Mouse (Mus musculus): Measurements from ENCODE around the gene Myh13. TPM values are rescaled to one million over a fixed set of nuclear protein-coding genes. Genes with fewer than 3 reads are reported as not detected.

The Myh13 gene
- total RNA-seq (2014; rRNA removed) (0.57 and 0.62 TPM in 2 replicates), polyA plus RNA-seq (2015; fragmentation: Nextera tagmentation; extraction: Ambion mirVana) (0.15 and 0.26 TPM in 2 replicates)

GRCm38 (mm10) chr11:67321358-67321757 lies at the start of gene Myh13:
Gene Myh13, plus strand, starts transcription at chr11:67321658.
- TF ChIP-seq CTCF (IDR thresholded peaks at IDR 0.05; ENCODE audit: low read depth) = no peak
- H3K27me3 ChIP-seq (ENCODE audit: insufficient read depth, low read length) = no peaks in the 10 kb centered on the region
- no peak within 1 kb of the TSS for H3K4me2 ChIP-seq (ENCODE audit: low read depth)
- ATAC-seq (no peak), DNase-seq (no peak)
- H3K36me3 ChIP-seq (ENCODE audit: insufficient read depth) = no peaks in the 10 kb centered on the region
- no peak within 1 kb of the TSS for H3K4me3 ChIP-seq (ENCODE audit: low read depth, low read length)
- 85% methylated on average over 7 of the region's 7 CpGs for WGBS
- no peak within 1 kb of the TSS for H3K27ac ChIP-seq (ENCODE audit: low read depth, low read length)
- H3K4me1 ChIP-seq (ENCODE audit: insufficient read depth) = no peaks in the 10 kb centered on the region
- H3K9me3 ChIP-seq (ENCODE audit: low read length) = no peaks in the 10 kb centered on the region
- H3K9ac ChIP-seq = no peak within 1 kb of the TSS

GRCm38 (mm10) chr11:67276601-67277174 lies 44.8 kb upstream of the Myh13 start, which contains the start of gene Myh8:
Gene Myh8, plus strand, starts transcription at chr11:67277124.
- DNase-seq (peak; percentile 18), ATAC-seq (no peak)
- Histone ChIP-seq H3K9me3 (ENCODE audit: low read length) (no peaks in the 10 kb centered on the region), H3K9ac (no peak within 1 kb of the TSS), H3K4me3 (ENCODE audit: low read depth, low read length) (no peak within 1 kb of the TSS), H3K27me3 (ENCODE audit: insufficient read depth, low read length) (no peaks in the 10 kb centered on the region), H3K36me3 (ENCODE audit: insufficient read depth) (no peaks in the 10 kb centered on the region), H3K4me2 (ENCODE audit: low read depth) (no peak within 1 kb of the TSS), H3K27ac (ENCODE audit: low read depth, low read length) (no peak within 1 kb of the TSS), H3K4me1 (ENCODE audit: insufficient read depth) (no peaks in the 10 kb centered on the region)
- TF ChIP-seq CTCF (IDR thresholded peaks at IDR 0.05; ENCODE audit: low read depth) = no peak
- WGBS = 54% methylated on average over 10 of the region's 10 CpGs

GRCm38 (mm10) chr11:67293440-67293839 lies 28.0 kb upstream of the Myh13 start:
- DNase-seq = peak; percentile 14
- 58% methylated on average over 1 of the region's 1 CpGs for WGBS
- no peak for ATAC-seq

GRCm38 (mm10) chr11:67313733-67314452 lies 7.6 kb upstream of the Myh13 start:
- no peak overlapping the region for H3K4me2 ChIP-seq (ENCODE audit: low read depth)
- 56% methylated on average over 15 of the region's 15 CpGs for WGBS
- H3K9me3 ChIP-seq (ENCODE audit: low read length) = no peaks in the 10 kb centered on the region
- no peaks in the 10 kb centered on the region for H3K4me1 ChIP-seq (ENCODE audit: insufficient read depth)
- H3K4me3 ChIP-seq (ENCODE audit: low read depth, low read length) = no peak overlapping the region
- ATAC-seq = no peak
- no peaks in the 10 kb centered on the region for H3K36me3 ChIP-seq (ENCODE audit: insufficient read depth)
- no peak for TF ChIP-seq CTCF (IDR thresholded peaks at IDR 0.05; ENCODE audit: low read depth)
- no peak for DNase-seq
- no peaks in the 10 kb centered on the region for H3K27me3 ChIP-seq (ENCODE audit: insufficient read depth, low read length)
- no peak overlapping the region for H3K27ac ChIP-seq (ENCODE audit: low read depth, low read length)
- no peak overlapping the region for H3K9ac ChIP-seq

More at GRCm38 (mm10) chr11:67293440-67293839, 28.0 kb upstream of the Myh13 start:
- H3K9ac ChIP-seq = no peak overlapping the region
- H3K4me3 ChIP-seq (ENCODE audit: low read depth, low read length) = no peak overlapping the region
- no peak for TF ChIP-seq CTCF (IDR thresholded peaks at IDR 0.05; ENCODE audit: low read depth)
- H3K27me3 ChIP-seq (ENCODE audit: insufficient read depth, low read length) = no peaks in the 10 kb centered on the region
- no peaks in the 10 kb centered on the region for H3K36me3 ChIP-seq (ENCODE audit: insufficient read depth)
- no peaks in the 10 kb centered on the region for H3K9me3 ChIP-seq (ENCODE audit: low read length)
- H3K4me1 ChIP-seq (ENCODE audit: insufficient read depth) = no peaks in the 10 kb centered on the region
- H3K4me2 ChIP-seq (ENCODE audit: low read depth) = no peak overlapping the region
- H3K27ac ChIP-seq (ENCODE audit: low read depth, low read length) = no peak overlapping the region

GRCm38 (mm10) chr11:67326536-67326935 lies 5.1 kb downstream of the Myh13 start:
- no peak for TF ChIP-seq CTCF (IDR thresholded peaks at IDR 0.05; ENCODE audit: low read depth)
- H3K9me3 ChIP-seq (ENCODE audit: low read length) = no peaks in the 10 kb centered on the region
- H3K4me2 ChIP-seq (ENCODE audit: low read depth) = no peak overlapping the region
- no peaks in the 10 kb centered on the region for H3K27me3 ChIP-seq (ENCODE audit: insufficient read depth, low read length)
- no peak for DNase-seq
- no peaks in the 10 kb centered on the region for H3K4me1 ChIP-seq (ENCODE audit: insufficient read depth)
- H3K27ac ChIP-seq (ENCODE audit: low read depth, low read length) = no peak overlapping the region
- 36% methylated on average over 2 of the region's 2 CpGs for WGBS
- H3K4me3 ChIP-seq (ENCODE audit: low read depth, low read length) = no peak overlapping the region
- no peaks in the 10 kb centered on the region for H3K36me3 ChIP-seq (ENCODE audit: insufficient read depth)
- no peak overlapping the region for H3K9ac ChIP-seq
- ATAC-seq = no peak

- WGBS = 64% methylated on average over 3 of the region's 3 CpGs
- Histone ChIP-seq H3K4me1 (ENCODE audit: insufficient read depth) (no peaks in the 10 kb centered on the region), H3K27me3 (ENCODE audit: insufficient read depth, low read length) (no peaks in the 10 kb centered on the region; the same call in 1 of the 2 replicates), H3K27ac (ENCODE audit: low read depth, low read length) (no peak overlapping the region), H3K9ac (no peak overlapping the region), H3K4me2 (ENCODE audit: low read depth) (no peak overlapping the region), H3K36me3 (ENCODE audit: insufficient read depth) (no peaks in the 10 kb centered on the region), H3K4me3 (ENCODE audit: low read depth, low read length) (no peak overlapping the region), H3K9me3 (ENCODE audit: low read length) (no peaks in the 10 kb centered on the region)
- no peak for TF ChIP-seq CTCF (IDR thresholded peaks at IDR 0.05; ENCODE audit: low read depth)
- no peak for DNase-seq
- no peak for ATAC-seq
These were observed 23.1 kb downstream of the Myh13 start for GRCm38 (mm10) chr11:67344556-67344955.

GRCm38 (mm10) chr11:67345186-67345855 lies 23.9 kb downstream of the Myh13 start:
- no peaks in the 10 kb centered on the region for H3K9me3 ChIP-seq (ENCODE audit: low read length)
- WGBS = 58% methylated on average over 2 of the region's 2 CpGs

More at GRCm38 (mm10) chr11:67345186-67345855, 23.9 kb downstream of the Myh13 start:
- ATAC-seq (no peak), DNase-seq (no peak)
- H3K4me1 ChIP-seq (ENCODE audit: insufficient read depth) = no peaks in the 10 kb centered on the region
- no peak for TF ChIP-seq CTCF (IDR thresholded peaks at IDR 0.05; ENCODE audit: low read depth)
- H3K9ac ChIP-seq = no peak overlapping the region
- no peak overlapping the region for H3K27ac ChIP-seq (ENCODE audit: low read depth, low read length)
- H3K4me3 ChIP-seq (ENCODE audit: low read depth, low read length) = no peak overlapping the region
- no peaks in the 10 kb centered on the region; the same call in 1 of the 2 replicates for H3K27me3 ChIP-seq (ENCODE audit: insufficient read depth, low read length)
- no peak overlapping the region for H3K4me2 ChIP-seq (ENCODE audit: low read depth)
- H3K36me3 ChIP-seq (ENCODE audit: insufficient read depth) = no peaks in the 10 kb centered on the region

All from forebrain, postnatal 0 days (tissue).